Mouse (Mus musculus): ENCODE data around the gene Adk.

DNA sequence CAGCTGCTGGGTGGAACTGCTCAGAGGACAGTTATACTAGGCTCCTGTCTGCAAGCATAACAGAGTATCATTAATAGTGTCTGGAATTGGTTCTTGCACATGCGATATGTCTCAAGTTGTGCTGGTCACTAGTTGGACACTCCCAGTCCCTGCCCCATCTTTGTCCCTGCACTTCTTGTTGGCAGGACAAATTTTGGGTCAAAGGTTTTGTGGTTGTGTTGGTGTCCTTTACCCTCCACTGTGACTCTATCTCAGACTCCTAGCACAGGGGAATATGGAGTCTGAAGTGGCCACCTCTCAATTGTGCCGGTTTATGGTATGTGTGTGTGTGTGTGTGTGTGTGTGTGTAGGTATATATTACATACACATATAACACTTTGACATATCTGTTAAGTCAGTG, 225.9 kb downstream of the Adk start:
- TF ChIP-seq MAX (IDR thresholded peaks at IDR 0.05) (no peak), MYOD1 (IDR thresholded peaks at IDR 0.05; ENCODE audit: control insufficient read depth, insufficient read length, low read depth) (no peak), CTCF (IDR thresholded peaks at IDR 0.05; ENCODE audit: control insufficient read depth, insufficient read depth, insufficient read length) (no peak), MYOG (IDR thresholded peaks at IDR 0.05; ENCODE audit: control insufficient read depth, extremely low read depth, insufficient read length) (no peak), USF1 (IDR thresholded peaks at IDR 0.05; ENCODE audit: low read depth) (no peak)
